Mouse (Mus musculus): ENCODE measurements at regions not wholly inside any gene's neighbourhood (a gene's known extent, or its start where the extent isn't known, plus 50 kb on each side); places are given as distances from the start of the nearest gene placed in this dataset.
"Not testable (repeated sequence)": the region's sequence is repeated elsewhere in the genome, so short reads cannot be mapped to it uniquely, and the experiment has no call there.

DNA sequence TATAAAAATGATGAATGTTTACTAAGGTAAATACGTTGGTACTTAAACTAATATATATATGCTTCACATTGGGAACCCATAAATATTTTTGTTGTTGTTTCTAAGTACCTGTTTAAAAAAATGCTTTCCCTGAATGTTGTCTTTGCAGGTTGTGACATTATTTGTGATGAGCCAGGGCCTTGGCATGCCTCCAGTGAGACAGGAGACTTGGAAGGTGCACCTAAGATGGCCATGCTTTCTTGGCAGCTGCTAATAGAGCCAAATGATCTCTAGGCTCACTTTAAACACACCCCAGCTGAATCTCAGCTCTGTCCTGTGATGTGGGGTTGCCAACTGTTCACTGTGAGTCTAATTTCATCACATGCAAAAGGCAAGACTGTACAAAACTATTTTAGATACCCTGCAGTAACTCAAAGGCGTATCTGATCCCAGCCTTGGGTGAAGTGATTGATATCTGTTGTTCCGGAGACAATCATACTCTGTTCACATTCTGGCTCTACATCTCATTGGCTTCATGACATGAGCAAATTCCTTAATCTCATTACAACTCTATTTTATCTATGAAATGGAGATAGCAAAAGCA is 197.8 kb upstream of the P2ry1 start:
- DNase-seq = no peak

DNA sequence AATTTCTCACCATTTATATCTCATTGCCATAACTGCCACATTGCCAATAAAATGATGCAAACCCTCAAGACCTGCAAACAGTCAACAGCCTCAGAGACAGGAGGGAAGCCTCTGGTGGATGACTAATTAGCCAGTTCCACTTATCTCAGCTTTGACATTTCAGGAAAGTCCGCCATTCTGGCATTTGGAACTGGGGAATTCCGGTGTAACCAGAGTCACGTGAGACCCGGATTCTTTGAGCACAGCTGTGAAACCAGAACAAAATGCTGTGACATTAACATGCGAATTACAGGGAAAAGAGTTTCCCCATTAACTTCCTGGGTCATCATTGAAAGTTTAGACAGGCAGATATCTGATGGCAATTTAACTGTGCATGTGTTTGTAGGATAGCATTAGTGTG is 190.7 kb upstream of the P2ry1 start:
- DNase-seq = no peak

DNA sequence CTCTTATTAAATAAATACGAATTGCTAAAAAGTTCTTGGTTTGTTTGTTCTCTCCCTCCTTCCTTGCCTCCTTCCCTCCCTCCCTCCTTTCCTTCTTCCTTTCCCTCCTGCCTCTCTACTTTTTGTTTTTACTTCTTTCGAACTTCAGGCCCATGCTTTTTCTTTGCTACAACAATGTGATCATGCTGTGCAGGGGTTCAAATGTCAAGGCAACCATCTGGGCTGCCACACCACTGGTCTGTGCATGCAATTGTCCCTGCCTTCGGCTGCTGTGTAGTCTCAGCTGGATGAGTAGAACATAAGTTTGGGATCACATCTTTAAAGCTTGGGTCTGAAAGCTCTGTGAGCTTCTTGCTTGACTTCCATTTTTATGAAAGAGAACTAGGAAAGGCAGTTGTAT is 189.1 kb upstream of the P2ry1 start:
- no peak for DNase-seq

DNA sequence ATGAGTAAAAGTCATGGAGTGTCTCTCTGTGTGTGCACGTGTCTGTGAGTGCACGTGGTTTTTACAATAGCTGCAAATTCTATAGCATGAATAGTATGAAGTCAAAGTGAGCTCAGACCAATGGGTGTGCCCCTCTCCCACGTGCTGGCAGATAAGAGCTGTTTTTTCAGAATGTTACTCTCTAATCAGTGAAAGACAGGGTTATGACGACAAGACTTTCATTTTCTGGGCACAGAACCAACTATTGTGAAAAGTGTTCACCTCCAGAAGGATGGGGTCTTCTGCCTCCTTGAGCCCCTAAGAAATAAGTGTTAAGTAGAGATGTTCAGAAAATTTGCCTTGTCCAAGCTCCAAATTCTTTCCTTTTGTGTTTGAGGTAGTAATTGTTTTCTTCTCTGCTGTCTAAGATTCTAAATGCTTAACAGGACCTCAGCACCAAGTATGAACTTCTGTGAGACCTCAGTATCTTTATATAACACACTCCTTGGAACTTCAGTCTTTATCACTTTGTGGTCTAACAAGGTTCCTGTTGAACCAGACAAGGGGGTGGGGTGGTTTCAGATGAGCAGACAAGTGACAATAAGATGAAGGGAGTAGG is 182.8 kb upstream of the P2ry1 start:
- DNase-seq = no peak

DNA sequence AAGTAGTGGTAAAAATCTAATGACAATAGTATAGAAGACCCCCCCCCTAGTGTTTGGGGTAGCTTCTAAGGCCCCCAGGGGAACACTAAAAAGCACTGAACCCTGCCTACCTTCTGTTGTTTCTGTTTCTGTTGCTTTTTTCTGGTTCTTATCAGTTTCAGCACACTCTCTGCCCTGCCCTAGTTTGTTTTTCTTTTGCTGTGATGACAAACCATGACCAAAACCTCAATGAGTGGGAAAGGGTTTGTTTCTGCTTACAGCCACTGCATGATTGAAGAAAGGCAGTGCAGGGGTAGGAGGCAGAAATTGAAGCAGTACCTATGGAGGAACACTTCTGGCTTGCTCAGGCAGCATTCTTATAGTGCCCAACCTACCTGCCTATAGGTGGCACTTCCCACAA is 181.1 kb upstream of the P2ry1 start:
- no peak for DNase-seq

DNA sequence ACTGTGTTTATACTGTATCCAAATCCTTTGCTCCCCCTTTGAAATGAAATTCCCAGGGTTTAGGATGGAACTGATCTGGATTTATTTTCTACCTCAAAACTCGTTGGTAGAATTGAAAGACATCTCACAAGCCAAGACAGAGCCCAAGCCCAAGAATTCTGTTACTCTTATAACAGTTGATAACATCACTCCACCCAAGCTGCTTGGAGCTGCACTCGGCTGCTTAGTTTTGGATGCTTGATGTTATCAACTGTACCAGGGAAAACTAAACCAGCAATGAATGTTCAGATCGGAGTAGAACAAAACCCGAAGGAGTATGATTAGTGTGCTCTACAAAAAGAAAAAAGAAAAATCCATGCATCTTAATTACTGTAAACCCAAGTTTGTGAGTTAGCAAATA is 175.8 kb upstream of the P2ry1 start:
- DNase-seq = no peak

DNA sequence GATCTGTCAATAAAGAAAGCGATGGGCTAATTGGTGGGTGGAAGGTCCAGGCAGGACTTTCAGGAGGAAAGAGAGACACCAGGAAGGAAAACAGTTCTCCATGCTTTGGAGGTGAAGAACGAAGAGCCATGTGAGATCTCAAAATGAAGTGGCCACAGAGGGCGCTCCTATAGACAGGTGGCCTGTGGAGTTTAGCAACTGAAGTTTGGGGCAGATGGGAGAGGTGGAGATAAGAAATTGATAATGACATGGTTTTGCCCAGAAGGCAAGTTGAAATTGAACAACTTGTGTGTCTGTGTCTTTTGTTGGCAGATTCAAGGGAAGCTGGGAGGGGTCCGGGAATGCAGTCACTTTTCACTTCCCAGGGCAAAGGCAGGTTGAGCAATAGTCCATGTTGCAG is 170.2 kb upstream of the P2ry1 start:
- no peak for DNase-seq

DNA sequence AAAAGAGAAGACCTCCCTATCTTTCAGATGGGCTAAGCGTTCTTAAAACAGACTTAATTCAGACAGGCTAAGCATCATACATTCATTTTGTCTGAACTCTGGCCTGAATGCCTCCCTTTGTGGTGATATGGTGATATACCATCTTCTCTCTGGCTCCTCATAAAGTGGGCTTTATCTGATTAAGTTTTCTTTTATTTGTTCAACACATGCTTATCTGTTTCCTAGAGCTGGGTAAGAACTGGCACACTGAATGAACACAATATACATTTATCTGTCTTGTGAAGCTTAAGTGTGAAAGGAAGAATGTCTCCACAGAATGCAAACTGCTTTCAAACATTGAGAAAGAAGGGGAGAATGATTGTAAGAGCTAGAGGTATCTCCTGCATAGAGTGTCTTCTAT is 160.7 kb upstream of the P2ry1 start:
- DNase-seq = no peak

DNA sequence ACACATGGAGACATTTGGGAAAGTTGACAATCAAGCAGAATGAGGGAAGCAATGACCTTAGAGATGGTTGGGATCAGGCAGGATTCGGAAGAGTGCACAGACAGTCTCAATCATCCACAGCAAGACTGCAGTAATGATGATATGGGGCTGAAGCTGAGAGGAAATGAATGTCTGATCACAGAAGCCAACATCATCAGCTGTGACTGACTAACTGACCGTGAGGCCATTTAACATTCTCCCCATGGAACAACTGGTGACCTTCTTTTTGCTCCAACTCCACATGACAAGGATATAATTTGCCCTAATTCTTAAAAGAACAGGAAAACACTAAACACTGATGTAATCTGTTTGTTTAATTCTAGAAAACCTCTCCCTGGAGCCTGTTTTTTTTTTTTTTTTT is 157.3 kb upstream of the P2ry1 start:
- DNase-seq = no peak

DNA sequence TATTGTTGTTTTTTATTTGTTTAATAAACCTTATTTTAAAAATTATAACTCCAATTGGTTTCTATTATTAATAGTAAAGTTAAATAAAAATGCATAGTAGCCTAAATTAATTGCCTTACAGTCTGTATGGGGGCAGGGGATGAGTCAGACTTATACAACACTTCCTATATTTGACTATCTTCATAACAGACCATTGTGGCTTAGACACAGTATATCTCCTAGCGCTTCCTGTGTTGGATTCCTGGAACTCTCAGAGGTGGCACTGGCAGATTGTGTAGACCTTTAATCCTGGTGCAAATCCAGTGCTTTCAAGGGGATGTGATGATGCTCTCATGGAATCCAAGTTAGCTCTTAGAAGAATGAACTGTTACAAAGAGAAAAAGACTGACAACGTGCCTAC is 154.2 kb upstream of the P2ry1 start:
- DNase-seq = no peak

DNA sequence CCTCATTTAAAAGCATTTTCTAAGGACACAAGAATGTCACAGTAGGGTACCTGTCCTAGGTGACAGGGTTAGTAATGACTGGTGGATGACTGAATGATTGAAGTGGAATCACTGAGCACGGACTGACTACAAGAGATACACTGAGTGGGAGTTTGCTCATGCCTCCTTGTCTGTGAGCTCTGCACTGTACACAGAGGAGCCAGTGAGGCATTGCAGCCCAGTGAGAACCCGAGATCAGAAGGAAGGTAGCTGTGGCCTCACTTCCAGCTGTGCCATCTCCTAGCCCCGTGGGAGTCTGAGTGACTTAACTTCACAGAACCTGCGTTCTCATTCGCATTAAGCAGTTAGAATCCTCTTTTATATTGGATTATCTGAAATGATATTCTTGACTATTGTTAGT is 148.8 kb upstream of the P2ry1 start:
- no peak for DNase-seq

DNA sequence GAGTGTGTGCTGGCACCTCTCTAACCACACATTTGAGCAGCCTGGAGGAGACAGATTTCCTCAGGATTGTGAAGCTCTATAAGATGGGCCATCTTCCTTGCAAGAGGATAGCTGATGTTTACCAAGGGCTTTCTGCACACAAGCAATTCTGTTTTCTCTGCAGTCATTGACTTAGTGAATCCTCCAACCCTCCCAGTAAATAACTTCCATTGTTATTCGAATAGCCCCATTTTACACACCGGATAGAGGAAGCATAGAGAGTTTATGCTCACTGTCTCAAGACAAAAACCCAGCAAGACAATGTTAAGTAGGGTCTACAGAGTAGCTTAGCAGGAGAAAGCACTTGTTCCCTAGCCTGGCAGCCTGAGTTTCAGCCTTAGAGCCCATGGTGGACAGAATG is 146.9 kb upstream of the P2ry1 start:
- DNase-seq = no peak

DNA sequence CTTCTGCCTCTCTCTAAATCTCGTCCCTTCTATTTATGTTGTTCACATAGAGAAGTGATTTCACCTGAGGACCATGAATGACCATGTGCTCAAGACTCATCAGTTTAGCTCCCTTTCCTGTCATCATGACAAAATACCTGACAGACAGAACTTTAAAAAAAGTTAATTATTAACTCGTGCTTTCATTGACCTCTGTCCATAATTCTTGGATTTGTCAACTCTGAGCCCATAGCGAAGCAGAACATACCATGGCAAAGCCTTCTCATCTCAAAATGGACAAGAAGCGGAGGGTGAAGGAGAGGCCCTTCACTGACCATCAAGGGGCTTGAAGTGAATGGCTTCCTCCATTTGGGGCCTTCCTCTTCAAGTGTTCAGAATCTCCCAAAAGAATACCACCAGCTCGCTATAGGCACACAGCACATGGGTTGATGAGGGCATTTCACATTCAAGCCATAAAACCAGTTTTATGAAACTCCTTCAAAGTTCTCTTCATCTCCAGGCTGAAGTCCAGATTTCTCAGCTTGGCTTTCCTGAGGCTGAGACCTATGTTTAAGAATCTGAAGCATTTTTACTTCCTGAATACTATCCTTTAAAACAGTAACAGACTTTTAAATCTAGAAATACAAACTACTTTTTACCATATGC is 144.0 kb upstream of the P2ry1 start:
- no peak for DNase-seq

DNA sequence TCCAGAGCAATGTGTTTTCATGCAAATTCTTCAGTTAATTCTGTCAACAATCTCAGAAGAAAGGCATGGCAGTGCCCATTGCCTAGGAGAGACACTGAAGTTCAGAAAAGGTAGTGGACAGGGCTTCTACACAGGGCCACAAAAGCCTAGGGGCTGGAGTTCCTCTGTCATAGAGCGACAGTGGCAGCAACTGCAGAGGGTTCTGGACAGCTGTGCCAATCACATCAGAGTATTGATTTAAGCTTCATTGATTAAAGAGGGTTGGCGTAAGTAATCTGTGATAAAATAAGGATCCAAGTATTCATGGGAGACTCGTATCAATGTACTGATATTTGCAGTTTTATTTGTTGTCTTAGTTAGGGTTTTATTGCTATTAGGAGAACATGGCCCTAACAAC is 143.5 kb upstream of the P2ry1 start:
- no peak for DNase-seq

DNA sequence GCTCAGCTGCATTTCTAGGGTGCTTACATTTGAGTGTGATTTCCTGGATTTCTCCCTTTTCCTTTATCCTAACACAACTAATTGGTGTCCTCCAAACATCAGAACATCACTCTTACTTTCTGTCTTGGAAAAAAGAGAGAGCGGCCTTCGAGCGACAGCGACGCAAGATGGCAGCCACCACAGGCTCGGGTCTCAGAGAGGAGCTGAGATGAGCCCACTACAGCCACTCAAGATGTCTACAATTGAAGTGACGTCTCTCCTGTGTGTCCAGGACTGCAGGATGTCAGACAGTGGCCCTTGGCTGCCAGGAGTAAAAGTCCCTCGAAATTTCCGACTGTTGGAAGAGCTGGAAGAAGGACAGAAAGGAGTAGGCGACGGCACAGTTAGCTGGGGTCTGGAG is 125.7 kb upstream of the P2ry1 start:
- not testable (repeated sequence) for DNase-seq

DNA sequence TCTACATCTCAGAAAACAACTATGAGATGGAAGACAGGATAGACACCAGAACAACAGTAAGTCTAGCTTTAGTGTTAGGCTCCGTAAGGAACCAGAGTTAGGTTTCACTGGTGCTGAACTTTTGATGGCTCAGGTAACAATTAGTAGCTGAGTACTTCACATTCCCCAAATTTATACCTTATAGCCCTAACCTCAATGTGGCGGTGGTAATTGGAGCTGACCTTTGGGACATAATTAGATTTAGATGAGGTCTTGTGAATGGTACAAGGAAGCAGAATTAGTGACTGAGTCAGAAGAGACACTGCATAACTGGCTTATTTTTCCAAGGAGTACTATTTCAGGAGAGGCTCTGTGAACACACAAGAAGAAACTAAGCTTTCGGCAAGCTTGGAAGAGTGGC is 123.7 kb upstream of the P2ry1 start:
- no peak for DNase-seq

DNA sequence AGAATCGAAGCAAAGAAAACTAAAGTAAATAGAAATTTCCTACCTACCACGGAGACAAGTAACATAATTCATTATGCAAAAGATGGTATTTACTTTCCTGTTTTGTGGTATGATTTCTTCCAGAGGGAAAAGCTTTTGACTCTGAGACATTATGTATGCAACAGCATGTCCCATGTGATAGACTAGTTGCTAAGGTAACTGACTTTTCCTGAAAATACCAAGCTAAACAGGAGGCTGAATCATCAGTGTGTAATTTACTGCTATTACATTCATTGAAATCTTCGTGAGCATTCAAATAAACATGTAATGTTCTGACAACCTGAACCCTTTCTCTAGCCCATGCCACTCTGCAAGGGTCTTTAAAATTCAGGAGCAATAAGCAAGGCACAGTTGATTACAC is 118.6 kb upstream of the P2ry1 start:
- DNase-seq = no peak

DNA sequence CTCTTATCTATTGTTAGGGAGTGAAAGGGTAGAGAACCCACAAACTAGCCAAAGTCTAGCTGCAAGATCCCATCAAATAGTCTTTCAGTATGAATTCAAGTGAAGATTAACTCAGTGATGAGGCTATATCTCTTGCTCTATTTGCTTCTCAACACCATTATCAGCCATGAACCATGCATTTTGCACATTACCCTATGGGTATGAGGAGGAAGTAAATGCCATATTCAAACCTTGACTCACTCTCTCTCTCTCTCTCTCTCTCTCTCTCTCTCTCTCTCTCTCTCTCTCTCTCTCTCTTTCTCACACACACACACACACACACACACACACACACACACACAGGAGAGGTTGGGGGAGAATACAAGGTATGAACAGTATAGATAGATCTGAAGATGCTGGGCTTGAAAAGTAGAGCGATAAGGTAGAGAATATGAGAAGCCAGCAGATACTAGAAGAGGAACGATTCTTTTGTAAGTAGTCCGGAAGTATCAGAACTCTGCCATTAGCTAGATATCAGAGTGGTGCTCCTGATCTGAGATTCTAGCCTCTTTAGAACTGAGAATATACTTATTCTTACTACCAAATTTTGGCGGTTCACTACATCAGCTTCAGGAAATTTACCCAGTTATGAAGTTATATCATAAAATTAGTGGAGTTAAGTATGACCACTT is 113.3 kb upstream of the P2ry1 start:
- no peak for DNase-seq

DNA sequence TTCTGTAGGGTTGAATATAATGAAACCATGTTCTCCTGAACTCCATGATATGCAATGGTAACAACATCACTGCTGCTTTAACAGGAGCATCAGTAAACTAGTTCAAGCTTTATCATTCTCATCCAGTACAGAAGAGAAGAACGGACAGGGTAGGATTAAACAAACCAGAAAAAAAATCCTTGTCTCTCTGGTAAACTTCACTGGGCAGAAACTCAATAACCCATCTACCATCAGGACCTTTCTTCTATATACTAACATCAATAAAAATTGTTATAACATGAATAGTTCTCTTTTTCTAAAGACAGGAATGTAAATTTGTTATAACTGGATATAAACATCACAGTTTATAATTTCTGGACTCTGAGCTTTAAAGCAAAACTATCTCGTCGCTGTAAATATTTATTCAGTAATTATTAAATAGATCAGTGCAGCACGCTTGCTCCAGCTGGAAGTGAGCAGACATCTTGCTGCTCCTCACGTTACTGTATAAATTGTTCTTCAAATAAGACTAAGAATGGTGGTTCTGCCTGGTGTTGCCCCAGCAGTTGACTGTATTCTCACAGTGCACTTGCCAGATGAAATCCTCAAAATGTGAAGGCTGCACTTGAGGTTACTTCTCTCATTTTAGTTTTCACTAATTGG is 104.8 kb upstream of the P2ry1 start:
- DNase-seq = no peak

DNA sequence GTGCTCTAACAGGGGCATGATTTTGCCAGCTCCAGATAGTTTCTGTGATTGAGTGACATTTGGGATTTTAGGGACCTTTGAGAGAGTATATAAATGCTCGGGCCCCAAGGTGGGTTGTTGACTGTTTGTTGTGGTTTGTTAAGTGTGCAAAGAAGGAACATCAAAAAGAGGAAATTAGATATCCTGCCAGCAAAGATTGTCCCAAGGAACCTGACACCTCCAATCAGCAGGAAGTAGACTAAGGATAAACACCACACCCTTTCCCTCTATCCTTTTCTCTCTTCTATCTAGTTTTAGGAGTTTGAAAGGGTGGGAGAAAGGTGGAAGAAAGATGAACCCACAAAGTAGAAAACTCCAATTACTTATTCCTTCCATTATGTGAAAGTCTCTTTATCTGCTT is 103.9 kb upstream of the P2ry1 start:
- no peak for DNase-seq

DNA sequence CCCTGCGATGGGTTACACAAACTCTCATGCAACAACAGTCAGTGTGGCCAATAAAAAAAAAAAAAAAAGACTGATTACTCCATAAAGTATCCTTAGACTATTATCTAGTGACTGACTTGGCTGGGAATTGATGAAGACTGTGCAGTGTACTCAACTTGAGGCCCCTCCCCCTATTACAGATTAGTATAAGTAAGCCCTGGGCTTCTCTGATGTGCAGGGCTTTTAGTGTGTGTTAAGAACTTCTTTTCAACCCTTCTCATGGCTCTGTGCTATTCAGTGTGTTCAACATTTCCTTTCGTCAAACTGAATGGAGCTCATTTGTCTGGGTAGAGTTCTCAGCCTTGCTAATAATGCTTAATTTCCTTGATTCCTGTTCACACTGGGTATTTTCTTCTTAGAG is 101.0 kb upstream of the P2ry1 start:
- no peak for DNase-seq

DNA sequence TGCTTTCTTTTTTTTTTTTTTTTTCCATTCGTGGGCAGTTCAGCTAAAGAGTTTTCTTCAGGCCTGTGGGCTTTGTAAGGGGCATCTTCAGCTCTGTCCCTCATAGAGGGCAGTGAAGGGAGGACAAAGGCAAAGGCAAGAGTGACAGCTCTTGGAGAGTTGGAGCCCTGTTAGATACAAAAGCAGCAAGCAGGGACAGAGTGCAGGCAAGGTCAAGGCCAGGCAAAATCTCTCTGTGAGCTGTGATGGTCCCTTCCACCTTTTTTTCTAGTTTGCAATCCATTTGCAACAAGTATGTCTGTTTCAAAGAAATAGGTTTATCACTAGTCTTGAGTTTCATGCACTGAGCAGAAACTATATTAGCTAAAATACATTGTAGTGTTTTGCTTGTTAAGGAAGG is 86.2 kb upstream of the P2ry1 start:
- DNase-seq = no peak

DNA sequence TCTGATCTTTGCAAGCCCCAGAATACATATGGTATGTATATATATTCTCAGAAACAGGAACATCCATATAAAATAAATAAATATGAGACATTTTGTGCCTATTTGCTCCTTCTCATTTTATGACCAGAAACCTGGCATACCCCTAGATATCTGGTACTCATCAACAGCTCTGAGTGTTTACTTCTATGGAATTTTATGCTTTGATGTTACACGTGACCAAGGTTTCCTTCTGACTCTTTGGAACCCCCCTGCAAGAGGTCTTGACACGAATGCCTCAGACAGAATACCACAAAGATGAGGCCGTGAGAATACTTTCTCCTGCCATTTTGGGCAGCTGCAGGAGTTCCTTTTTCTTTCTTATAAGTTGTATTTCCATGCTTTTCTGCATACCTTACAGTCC is 85.3 kb upstream of the P2ry1 start:
- no peak for DNase-seq
